Mouse (Mus musculus) C2C12 (cell line): ENCODE results near the gene Slc7a11.

ENCODE experiments used
- CEBPB ChIP-seq: IDR thresholded peaks from one replicate; pipeline ENCODE4 v1.6.1; 2011; ENCODE audit warnings: low read depth, mild to moderate bottlenecking, control low read depth, moderate library complexity
- CTCF ChIP-seq: IDR thresholded peaks from one replicate; pipeline ENCODE4 v1.5.1; 2011; ENCODE audit not compliant: control insufficient read depth, insufficient read depth, insufficient read length
- FOSL1 ChIP-seq: IDR thresholded peaks from one replicate; pipeline ENCODE4 v1.8.0; 2011; ENCODE audit warnings: mild to moderate bottlenecking, low read length; ENCODE audit not compliant: poor library complexity, insufficient read depth, severe bottlenecking
- MAX ChIP-seq: IDR thresholded peaks from one replicate; pipeline ENCODE4 v1.6.1; 2011; ENCODE audit warnings: mild to moderate bottlenecking, control low read depth
- MYOD1 ChIP-seq: IDR thresholded peaks from one replicate; pipeline ENCODE4 v1.6.1; 2011; ENCODE audit warnings: low read depth; ENCODE audit not compliant: control insufficient read depth, insufficient read length
- MYOG ChIP-seq: IDR thresholded peaks from one replicate; pipeline ENCODE4 v1.6.1; 2011; ENCODE audit not compliant: control insufficient read depth, insufficient read length; ENCODE audit errors: extremely low read depth
- USF1 ChIP-seq: IDR thresholded peaks from one replicate; pipeline ENCODE4 v1.6.1; 2011; ENCODE audit warnings: low read depth, mild to moderate bottlenecking, control low read depth, moderate library complexity

DNA sequence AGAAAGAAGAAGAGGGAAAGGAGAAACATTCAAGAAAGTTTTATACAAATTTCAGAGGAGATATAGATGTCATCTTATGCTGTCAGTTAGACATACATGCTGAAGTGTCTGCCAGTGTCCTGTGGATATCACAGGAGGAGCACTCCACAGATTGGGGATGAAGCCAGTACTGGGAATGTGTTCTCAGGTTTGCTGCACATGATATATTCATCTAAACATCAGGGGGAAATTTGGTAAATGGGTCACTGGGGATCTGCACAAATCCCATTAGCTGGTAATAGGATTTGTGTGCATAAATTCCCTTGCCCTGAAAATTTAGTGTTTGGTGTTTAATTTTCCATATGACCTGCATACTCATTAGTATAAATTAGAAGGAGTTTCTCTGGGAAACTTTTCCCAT lies 562.9 kb downstream of the Slc7a11 start:
- no peak for TF ChIP-seq USF1
- no peak for TF ChIP-seq CTCF
- TF ChIP-seq CEBPB, result no peak
- TF ChIP-seq MAX, result no peak
- TF ChIP-seq MYOD1, result no peak
- TF ChIP-seq FOSL1, result no peak
- TF ChIP-seq MYOG, result no peak
